Mouse (Mus musculus) erythroblast, embryonic 14.5 days (primary cell): ENCODE results near the gene Il11. TPM values are rescaled to one million over a fixed set of nuclear protein-coding genes. Genes with fewer than 3 reads are reported as not detected.
"Not testable (repeated sequence)": the region's sequence is repeated elsewhere in the genome, so short reads cannot be mapped to it uniquely, and the experiment has no call there.

ENCODE experiments used
- H3K27me3 ChIP-seq: 2 replicates; pipeline ENCODE4 v1.6.1; 2012; ENCODE audit warnings: inconsistent platforms; ENCODE audit not compliant: control insufficient read depth
- H3K36me3 ChIP-seq: 2 replicates; pipeline ENCODE4 v1.6.1; 2012; ENCODE audit warnings: mild to moderate bottlenecking, inconsistent platforms; ENCODE audit not compliant: control insufficient read depth
- H3K4me1 ChIP-seq: 2 replicates; pipeline ENCODE4 v1.6.1; 2012; ENCODE audit warnings: inconsistent platforms; ENCODE audit not compliant: control insufficient read depth
- H3K4me3 ChIP-seq: replicated peaks from 2 replicates; pipeline ENCODE3; 2012; ENCODE audit warnings: moderate library complexity, mild to moderate bottlenecking, inconsistent platforms
- H3K9me3 ChIP-seq: 2 replicates; pipeline ENCODE4 v1.6.1; 2012; ENCODE audit warnings: low read length, inconsistent platforms, mixed read lengths; ENCODE audit not compliant: control insufficient read depth
- GATA1 ChIP-seq: IDR thresholded peaks from 2 replicates; pipeline ENCODE4 v1.6.1; 2012; ENCODE audit warnings: low read length, inconsistent platforms, mixed read lengths
- TAL1 ChIP-seq: IDR thresholded peaks from 3 replicates; pipeline ENCODE4 v1.6.1; 2012; ENCODE audit warnings: low read length, inconsistent platforms, mixed read lengths
- polyA plus RNA-seq: library from polyadenylated mRNA; stranded (reverse); fragments of >175 nt; gene quantifications from 2 replicates; pipeline ENCODE4 v1.2.3, GENCODE M21; 2012

Il11 gene
- polyA plus RNA-seq, 1 experiment = not detected

GRCm38 (mm10) chr7:4811842-4812302 lies 29.2 kb upstream of the Il11 start:
- Histone ChIP-seq H3K9me3 (peaks cover 12% of the 10 kb centered on the region), H3K36me3 (peaks cover 60% of the 10 kb centered on the region), H3K4me3 (peak overlapping the region; percentile 100), H3K27me3 (no peaks in the 10 kb centered on the region), H3K4me1 (peaks cover 42% of the 10 kb centered on the region)
- TF ChIP-seq GATA1 (no peak), TAL1 (no peak)

GRCm38 (mm10) chr7:4811131-4811530 lies 28.5 kb upstream of the Il11 start:
- Histone ChIP-seq H3K4me3 (peak overlapping the region; percentile 100), H3K36me3 (peaks cover 68% of the 10 kb centered on the region), H3K9me3 (peaks cover 12% of the 10 kb centered on the region), H3K4me1 (peaks cover 47% of the 10 kb centered on the region)
- H3K27me3 ChIP-seq = not testable (repeated sequence)

- Histone ChIP-seq H3K27me3 (no peaks in the 10 kb centered on the region), H3K4me1 (peaks cover 41% of the 10 kb centered on the region), H3K36me3 (peaks cover 97% of the 10 kb centered on the region), H3K9me3 (no peaks in the 10 kb centered on the region), H3K4me3 (no peak overlapping the region)
- TF ChIP-seq TAL1 = no peak
- no peak for TF ChIP-seq GATA1
These were observed 24.1 kb upstream of the Il11 start for GRCm38 (mm10) chr7:4806716-4807115.

- TF ChIP-seq GATA1 = no peak
- no peak for TF ChIP-seq TAL1
- no peaks in the 10 kb centered on the region for H3K27me3 ChIP-seq
- peaks cover 8% of the 10 kb centered on the region for H3K4me1 ChIP-seq
- H3K4me3 ChIP-seq = no peak overlapping the region
- H3K36me3 ChIP-seq = peaks cover 84% of the 10 kb centered on the region
- no peaks in the 10 kb centered on the region for H3K9me3 ChIP-seq
These were observed 19.6 kb upstream of the Il11 start for GRCm38 (mm10) chr7:4802247-4802646.

- Histone ChIP-seq H3K9me3 (no peaks in the 10 kb centered on the region), H3K36me3 (peaks cover 62% of the 10 kb centered on the region), H3K4me3 (no peak overlapping the region), H3K4me1 (peaks cover 38% of the 10 kb centered on the region), H3K27me3 (no peaks in the 10 kb centered on the region)
- TF ChIP-seq GATA1 = no peak
- TF ChIP-seq TAL1 = no peak
These were observed 13.2 kb upstream of the Il11 start for GRCm38 (mm10) chr7:4795767-4796433.

- no peaks in the 10 kb centered on the region for H3K9me3 ChIP-seq
- peak overlapping the region; percentile 74 for H3K4me3 ChIP-seq
- peaks cover 62% of the 10 kb centered on the region for H3K36me3 ChIP-seq
- H3K27me3 ChIP-seq = no peaks in the 10 kb centered on the region
- no peak for TF ChIP-seq TAL1
- TF ChIP-seq GATA1 = no peak
- H3K4me1 ChIP-seq = peaks cover 46% of the 10 kb centered on the region
These were observed 12.0 kb upstream of the Il11 start for GRCm38 (mm10) chr7:4794631-4795168.

- peak overlapping the region; percentile 74 for H3K4me3 ChIP-seq
- peaks cover 54% of the 10 kb centered on the region for H3K36me3 ChIP-seq
- H3K4me1 ChIP-seq = peaks cover 56% of the 10 kb centered on the region
- H3K27me3 ChIP-seq = no peaks in the 10 kb centered on the region
- no peaks in the 10 kb centered on the region for H3K9me3 ChIP-seq
- TF ChIP-seq GATA1 (no peak), TAL1 (no peak)
These were observed 11.0 kb upstream of the Il11 start for GRCm38 (mm10) chr7:4793674-4794073.

- H3K27me3 ChIP-seq, H3K9me3 ChIP-seq: not testable (repeated sequence)
- Histone ChIP-seq H3K36me3 (peaks cover 50% of the 10 kb centered on the region), H3K4me1 (peaks cover 60% of the 10 kb centered on the region), H3K4me3 (peak overlapping the region; percentile 74)
These were observed 10.6 kb upstream of the Il11 start for GRCm38 (mm10) chr7:4793248-4793647.

- Histone ChIP-seq H3K27me3 (no peaks in the 10 kb centered on the region), H3K4me3 (peak within 1 kb of the TSS; percentile 74), H3K9me3 (no peaks in the 10 kb centered on the region), H3K4me1 (peaks cover 64% of the 10 kb centered on the region), H3K36me3 (peaks cover 43% of the 10 kb centered on the region)
- no peak for TF ChIP-seq TAL1
- no peak for TF ChIP-seq GATA1
These were observed 9.9 kb upstream of the Il11 start, which contains the start of gene Rpl28 for GRCm38 (mm10) chr7:4792278-4793212. Rpl28 (plus strand) TSS chr7:4792874.
